In genomic region chr6:54974501-54974900, GRCm38 (mm10) we compare ENCODE assay signal across 8 mouse cellular contexts. TPM values are rescaled to one million over a fixed set of nuclear protein-coding genes. Genes with fewer than 3 reads are reported as not detected.
DNase-seq lines count a peak whose midpoint lies in the region; ATAC-seq and TF ChIP-seq lines count a peak whose summit lies in the region.

No protein-coding gene starts in this region.

- H3K36me3 ChIP-seq in liver, adult 2 months (ENCODE audit: control insufficient read depth, insufficient read depth, low read length): no peaks in the 10 kb centered on the region
- H3K36me3 ChIP-seq in liver, embryonic 12.5 days: no peaks in the 10 kb centered on the region

- 58% methylated on average over 5 of the region's 5 CpGs for WGBS in liver, adult 2 months
- 51% methylated on average over 5 of the region's 5 CpGs for WGBS in liver, embryonic 12.5 days (ENCODE audit: insufficient replicate concordance)

- no peaks in the 10 kb centered on the region for H3K9me3 ChIP-seq in liver, embryonic 12.5 days (replicated peaks)

- peak; percentile 77 for TF ChIP-seq CTCF in liver, adult 2 months (IDR thresholded peaks at IDR 0.05; ENCODE audit: low read depth, low read length)

- H3K27ac ChIP-seq in liver, adult 2 months (replicated peaks; ENCODE audit: insufficient read depth, low read depth, low read length): no peak overlapping the region
- no peak overlapping the region for H3K27ac ChIP-seq in liver, embryonic 12.5 days

- no peak overlapping the region for H3K4me2 ChIP-seq in liver, embryonic 12.5 days

- no peak overlapping the region for H3K9ac ChIP-seq in liver, adult 2 months (ENCODE audit: low read depth, low read length)
- H3K9ac ChIP-seq in liver, embryonic 12.5 days: no peak overlapping the region

- TF ChIP-seq POLR2A in liver, adult 2 months (IDR thresholded peaks at IDR 0.05; ENCODE audit: extremely low read depth, insufficient read depth, low read length): no peak

- H3K4me3 ChIP-seq in liver, adult 2 months (ENCODE audit: insufficient read depth, low read depth, low read length): no peak overlapping the region
- no peak overlapping the region for H3K4me3 ChIP-seq in liver, embryonic 12.5 days

- ATAC-seq in liver, embryonic 12.5 days: no peak
- ATAC-seq in granulocyte monocyte progenitor cell, adult 5-6 weeks (replicated peaks; ENCODE audit: poor library complexity, severe bottlenecking): peak; percentile 42

- DNase-seq in embryo, embryonic 10 days (ENCODE audit: low spot score): peak; percentile 19
- DNase-seq in embryo, embryonic 9.5 days (ENCODE audit: extremely low spot score): no peak
- DNase-seq in liver, adult 2 months (ENCODE audit: extremely low read depth, low read depth, low spot score): peak; percentile 62
- DNase-seq in thymus, postnatal 10 days (ENCODE audit: low spot score in 2 of 2): peak; percentile 14 to 53
- DNase-seq in left cerebral cortex, adult 9 months (ENCODE audit: low spot score in 2 of 2): no peak
- no peak for DNase-seq in testis, postnatal 10 days (ENCODE audit: low spot score)

- peaks cover 3% of the 10 kb centered on the region; the same call in 1 of the 2 replicates for H3K79me2 ChIP-seq in liver, adult 2 months (ENCODE audit: control insufficient read depth, insufficient read depth, low read length)

- peaks cover 9% of the 10 kb centered on the region; the same call in 1 of the 2 replicates for H3K4me1 ChIP-seq in liver, adult 2 months (ENCODE audit: control insufficient read depth, insufficient read depth, low read length)
- peaks cover 10% of the 10 kb centered on the region; the same call in 1 of the 2 replicates for H3K4me1 ChIP-seq in liver, embryonic 12.5 days

- no peaks in the 10 kb centered on the region for H3K27me3 ChIP-seq in liver, adult 2 months (ENCODE audit: control insufficient read depth, insufficient read depth, low read length)
- peaks cover 46% of the 10 kb centered on the region for H3K27me3 ChIP-seq in liver, embryonic 12.5 days (replicated peaks)

RNA-seq across cellular contexts. Expression of gene Nod1, which starts 2.1 kb away (rescaled TPM):
- total RNA-seq in liver, adult 2 months (2014; rRNA removed): 7.0 and 12.1 TPM in 2 replicates
- polyA plus RNA-seq in liver, adult 2 months (2012; rRNA removed): 8.1 and 8.4 TPM in 2 replicates
- polyA plus RNA-seq in liver, embryonic 12.5 days (2016; fragmentation: Nextera tagmentation; extraction: Ambion mirVana): 1.9 and 2.2 TPM in 2 replicates
- 5.4 and 7.8 TPM in 2 replicates for total RNA-seq in granulocyte monocyte progenitor cell, adult 5-6 weeks (2014; fragmentation: Nextera tagmentation)
- total RNA-seq in granulocyte monocyte progenitor cell, adult 5-6 weeks (2017): 5.5 and 7.2 TPM in 2 replicates

RNA-seq across cellular contexts. Expression of gene Ggct, which starts 18.2 kb away (rescaled TPM):
- total RNA-seq in liver, adult 2 months (2014; rRNA removed): 8.7 and 11.7 TPM in 2 replicates
- polyA plus RNA-seq in liver, adult 2 months (2012; rRNA removed): 6.2 and 6.6 TPM in 2 replicates
- polyA plus RNA-seq in liver, embryonic 12.5 days (2016; fragmentation: Nextera tagmentation; extraction: Ambion mirVana): 6.9 and 7.4 TPM in 2 replicates
- 12.8 and 18.7 TPM in 2 replicates for total RNA-seq in granulocyte monocyte progenitor cell, adult 5-6 weeks (2014; fragmentation: Nextera tagmentation)
- total RNA-seq in granulocyte monocyte progenitor cell, adult 5-6 weeks (2017): 39.6 and 41.1 TPM in 2 replicates

Comparison
In these comparisons a context has a peak if more than half of its experiments do, and no peak if none do; other contexts are left out.
1. DNase-seq: peak in embryo, embryonic 10 days (single experiment), liver, adult 2 months (single experiment) and thymus, postnatal 10 days (2 of 2); none in embryo, embryonic 9.5 days (single experiment), left cerebral cortex, adult 9 months (0 of 2) and testis, postnatal 10 days (single experiment).